Mouse (Mus musculus) myocyte (in vitro differentiated cells): ENCODE data around the gene I830077J02Rik. TPM values are rescaled to one million over a fixed set of nuclear protein-coding genes. Genes with fewer than 3 reads are reported as not detected.

Experiments
- H3K27me3 ChIP-seq: one replicate; pipeline ENCODE4 v1.6.1; 2011; ENCODE audit not compliant: control insufficient read depth, insufficient read depth, insufficient read length
- H3K36me3 ChIP-seq: one replicate; pipeline ENCODE4 v1.6.1; 2011; ENCODE audit not compliant: control insufficient read depth, insufficient read depth
- H3K4me2 ChIP-seq: one replicate; pipeline ENCODE4 v1.6.1; 2011; ENCODE audit warnings: low read depth, control low read depth
- H3K4me3 ChIP-seq: one replicate; pipeline ENCODE4 v1.5.1; 2011; ENCODE audit warnings: mild to moderate bottlenecking, control low read depth, moderate library complexity
- H3K79me2 ChIP-seq: one replicate; pipeline ENCODE4 v1.6.1; 2011; ENCODE audit not compliant: control insufficient read depth, insufficient read depth
- H3ac ChIP-seq: one replicate; pipeline ENCODE4 v1.6.1; 2011; ENCODE audit not compliant: control insufficient read depth, insufficient read length
- CEBPB ChIP-seq: IDR thresholded peaks from 2 replicates; pipeline ENCODE4 v1.6.1; 2011; ENCODE audit warnings: mild to moderate bottlenecking, moderate library complexity; ENCODE audit not compliant: poor library complexity, insufficient read depth, severe bottlenecking
- E2F4 ChIP-seq: IDR thresholded peaks from one replicate; pipeline ENCODE4 v1.6.1; 2011; ENCODE audit warnings: mild to moderate bottlenecking, control low read depth, moderate library complexity; ENCODE audit not compliant: insufficient read depth
- MAX ChIP-seq: IDR thresholded peaks from one replicate; pipeline ENCODE4 v1.6.1; 2011; ENCODE audit warnings: low read depth, mild to moderate bottlenecking, control low read depth
- MYOD1 ChIP-seq, 3 experiments: IDR thresholded peaks; one replicate each; pipeline ENCODE4 v1.6.1; 2011; ENCODE audit warnings: control low read depth in 2 of 3, low read depth in 2 of 3, mild to moderate bottlenecking in 2 of 3, moderate library complexity in 1 of 3; ENCODE audit not compliant: insufficient read length in 2 of 3, control insufficient read depth in 1 of 3
- MYOG ChIP-seq, 3 experiments: IDR thresholded peaks; one replicate each; pipeline ENCODE4 v1.6.1; 2011; ENCODE audit warnings: control low read depth in 2 of 3, low read depth in 2 of 3, mild to moderate bottlenecking in 2 of 3; ENCODE audit not compliant: insufficient read length in 2 of 3, control insufficient read depth in 1 of 3, insufficient read depth in 1 of 3
- POLR2A ChIP-seq: IDR thresholded peaks from one replicate; pipeline ENCODE4 v1.6.1; 2011; ENCODE audit warnings: low read depth, mild to moderate bottlenecking, control low read depth, moderate library complexity; ENCODE audit not compliant: insufficient read length
- POLR2AphosphoS2 ChIP-seq: IDR thresholded peaks from one replicate; pipeline ENCODE4 v1.6.1; 2011; ENCODE audit warnings: low read depth, control low read depth; ENCODE audit not compliant: insufficient read length
- REST ChIP-seq: IDR thresholded peaks from one replicate; pipeline ENCODE4 v1.6.1; 2011; ENCODE audit warnings: mild to moderate bottlenecking, control low read depth, moderate library complexity; ENCODE audit not compliant: insufficient read depth, insufficient read length
- SRF ChIP-seq: IDR thresholded peaks from one replicate; pipeline ENCODE4 v1.6.1; 2011; ENCODE audit warnings: low read depth; ENCODE audit not compliant: control insufficient read depth, insufficient read length
- TCF12 ChIP-seq: IDR thresholded peaks from one replicate; pipeline ENCODE4 v1.6.1; 2011; ENCODE audit warnings: mild to moderate bottlenecking, control low read depth; ENCODE audit not compliant: poor library complexity, insufficient read depth, severe bottlenecking
- TCF3 ChIP-seq: IDR thresholded peaks from one replicate; pipeline ENCODE4 v1.6.1; 2011; ENCODE audit warnings: low read depth, control low read depth; ENCODE audit not compliant: insufficient read length
- USF1 ChIP-seq: IDR thresholded peaks from one replicate; pipeline ENCODE4 v1.6.1; 2011; ENCODE audit warnings: low read depth, mild to moderate bottlenecking, control low read depth, moderate library complexity
- polyA plus RNA-seq: library from polyadenylated mRNA; unstranded; fragments of >200 nt; fragmentation: generic; extraction: Trizol; gene quantifications from one replicate; pipeline ENCODE4 v1.2.1, GENCODE M21; 2012; ENCODE audit warnings: missing spikeins

Gene I830077J02Rik
- polyA plus RNA-seq, 1 experiment = 0.07 TPM

GRCm38 (mm10) chr3:105877919-105878318, 54.5 kb downstream of the I830077J02Rik start:
- TF ChIP-seq MAX = no peak
- no peak for TF ChIP-seq REST
- no peak for TF ChIP-seq POLR2AphosphoS2
- no peak for TF ChIP-seq CEBPB
- TF ChIP-seq MYOD1 (IDR thresholded peaks at IDR 0.05; ENCODE audit: control insufficient read depth in 1 of 3, insufficient read length in 2 of 3, low read depth in 2 of 3) = no peak
- TF ChIP-seq POLR2A = no peak
- no peak for TF ChIP-seq USF1
- TF ChIP-seq SRF = no peak
- TF ChIP-seq MYOG (IDR thresholded peaks at IDR 0.05; ENCODE audit: control insufficient read depth in 1 of 3, insufficient read depth in 1 of 3, insufficient read length in 2 of 3, low read depth in 2 of 3) = no peak
- TF ChIP-seq TCF3 = no peak
- TF ChIP-seq TCF12 = no peak
- TF ChIP-seq E2F4 = no peak
- Histone ChIP-seq H3K36me3 (no peaks in the 10 kb centered on the region), H3ac (no peak overlapping the region), H3K79me2 (no peaks in the 10 kb centered on the region), H3K4me3 (no peak overlapping the region), H3K27me3 (peaks cover 15% of the 10 kb centered on the region), H3K4me2 (no peak overlapping the region)

- Histone ChIP-seq H3K79me2 (no peaks in the 10 kb centered on the region), H3ac (no peak overlapping the region), H3K4me3 (no peak overlapping the region), H3K27me3 (peaks cover 15% of the 10 kb centered on the region), H3K36me3 (no peaks in the 10 kb centered on the region), H3K4me2 (no peak overlapping the region)
- no peak for TF ChIP-seq MYOG (IDR thresholded peaks at IDR 0.05; ENCODE audit: control insufficient read depth in 1 of 3, insufficient read depth in 1 of 3, insufficient read length in 2 of 3, low read depth in 2 of 3)
- TF ChIP-seq TCF12 = no peak
- no peak for TF ChIP-seq POLR2AphosphoS2
- no peak for TF ChIP-seq SRF
- TF ChIP-seq USF1 = no peak
- TF ChIP-seq E2F4 = no peak
- no peak for TF ChIP-seq MAX
- TF ChIP-seq POLR2A = no peak
- TF ChIP-seq MYOD1 (IDR thresholded peaks at IDR 0.05; ENCODE audit: control insufficient read depth in 1 of 3, insufficient read length in 2 of 3, low read depth in 2 of 3) = no peak
- TF ChIP-seq CEBPB = no peak
- no peak for TF ChIP-seq REST
- no peak for TF ChIP-seq TCF3
These were observed 55.1 kb downstream of the I830077J02Rik start for GRCm38 (mm10) chr3:105877252-105877803.

GRCm38 (mm10) chr3:105876022-105876421, 56.4 kb downstream of the I830077J02Rik start:
- H3ac ChIP-seq = no peak overlapping the region
- no peak overlapping the region for H3K4me3 ChIP-seq
- H3K4me2 ChIP-seq = no peak overlapping the region
- TF ChIP-seq REST (no peak), MYOD1 (IDR thresholded peaks at IDR 0.05; ENCODE audit: control insufficient read depth in 1 of 3, insufficient read length in 2 of 3, low read depth in 2 of 3) (peak in 1 of 3 experiments; percentile 82), TCF12 (no peak)
- no peaks in the 10 kb centered on the region for H3K79me2 ChIP-seq
- peaks cover 5% of the 10 kb centered on the region for H3K27me3 ChIP-seq
- no peaks in the 10 kb centered on the region for H3K36me3 ChIP-seq

Other genes starting within 250 kb of the I830077J02Rik start
- gene Ddx20, start 245.1 kb downstream of the I830077J02Rik start, polyA plus RNA-seq = 7.5 TPM
- gene Inka2, start 228.1 kb downstream of the I830077J02Rik start, polyA plus RNA-seq = 5.1 TPM
- 25.2 TPM for gene Rap1a, start 131.3 kb downstream of the I830077J02Rik start, polyA plus RNA-seq
- gene Adora3, start 61.8 kb downstream of the I830077J02Rik start, polyA plus RNA-seq = not detected
- 0.48 TPM for gene Tmigd3, start 61.8 kb downstream of the I830077J02Rik start, polyA plus RNA-seq
- gene Wdr77, start 26.7 kb upstream of the I830077J02Rik start, polyA plus RNA-seq = 48.8 TPM
- gene Atp5f1, start 27.4 kb upstream of the I830077J02Rik start, polyA plus RNA-seq = 329 TPM
- 0.43 TPM for gene Ovgp1, start 41.0 kb upstream of the I830077J02Rik start, polyA plus RNA-seq
- not detected for gene Pifo, start 82.0 kb upstream of the I830077J02Rik start, polyA plus RNA-seq
- not detected for gene Chil5, start 100.2 kb upstream of the I830077J02Rik start, polyA plus RNA-seq
- not detected for gene Chia1, start 180.6 kb upstream of the I830077J02Rik start, polyA plus RNA-seq
- gene Chil3, start 234.9 kb upstream of the I830077J02Rik start, polyA plus RNA-seq = not detected